Mouse (Mus musculus): ENCODE measurements around the gene 4931406C07Rik. TPM values are rescaled to one million over a fixed set of nuclear protein-coding genes. Genes with fewer than 3 reads are reported as not detected.

Gene 4931406C07Rik
- 11.6 and 15.4 TPM in 2 replicates for polyA plus RNA-seq (2015; fragmentation: Nextera tagmentation; extraction: Ambion mirVana)

DNA sequence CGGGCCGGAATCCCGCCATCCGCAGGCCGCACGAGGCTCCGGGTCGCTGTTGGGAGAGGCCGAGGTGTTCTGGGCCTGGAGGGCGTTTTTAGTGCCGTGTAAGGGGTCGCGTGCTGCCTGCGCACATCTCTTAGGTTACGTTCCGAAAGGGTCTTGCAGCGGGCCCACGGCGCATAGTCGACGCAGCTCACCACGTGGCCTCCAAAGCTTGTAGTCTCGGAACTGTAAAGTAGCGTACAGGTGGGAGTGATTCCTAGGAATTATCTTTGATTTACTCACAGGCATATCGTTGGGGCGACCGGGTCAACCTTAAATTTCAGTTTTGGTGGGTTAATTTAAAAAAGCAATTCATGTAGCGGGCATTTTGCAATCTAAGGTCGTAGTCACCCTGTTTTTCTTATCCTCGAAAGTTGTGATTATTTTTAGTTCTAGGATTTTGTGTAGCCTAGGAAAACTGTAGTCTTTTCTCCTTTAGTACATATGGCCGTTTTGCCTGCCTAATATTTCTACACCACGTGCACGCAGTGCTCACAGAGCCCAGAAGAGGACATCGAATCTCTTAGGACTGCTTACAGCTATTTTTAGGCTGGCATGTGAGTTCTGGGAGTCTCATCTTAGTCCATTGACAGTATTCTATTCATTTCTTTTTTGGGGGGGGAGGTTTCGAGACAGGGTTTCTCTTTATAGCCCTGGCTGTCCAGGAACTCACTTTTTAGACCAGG is at the start of gene 4931406C07Rik:
4931406C07Rik (minus strand) TSS at position 51 of the 722 bp plus-strand sequence.

DNA sequence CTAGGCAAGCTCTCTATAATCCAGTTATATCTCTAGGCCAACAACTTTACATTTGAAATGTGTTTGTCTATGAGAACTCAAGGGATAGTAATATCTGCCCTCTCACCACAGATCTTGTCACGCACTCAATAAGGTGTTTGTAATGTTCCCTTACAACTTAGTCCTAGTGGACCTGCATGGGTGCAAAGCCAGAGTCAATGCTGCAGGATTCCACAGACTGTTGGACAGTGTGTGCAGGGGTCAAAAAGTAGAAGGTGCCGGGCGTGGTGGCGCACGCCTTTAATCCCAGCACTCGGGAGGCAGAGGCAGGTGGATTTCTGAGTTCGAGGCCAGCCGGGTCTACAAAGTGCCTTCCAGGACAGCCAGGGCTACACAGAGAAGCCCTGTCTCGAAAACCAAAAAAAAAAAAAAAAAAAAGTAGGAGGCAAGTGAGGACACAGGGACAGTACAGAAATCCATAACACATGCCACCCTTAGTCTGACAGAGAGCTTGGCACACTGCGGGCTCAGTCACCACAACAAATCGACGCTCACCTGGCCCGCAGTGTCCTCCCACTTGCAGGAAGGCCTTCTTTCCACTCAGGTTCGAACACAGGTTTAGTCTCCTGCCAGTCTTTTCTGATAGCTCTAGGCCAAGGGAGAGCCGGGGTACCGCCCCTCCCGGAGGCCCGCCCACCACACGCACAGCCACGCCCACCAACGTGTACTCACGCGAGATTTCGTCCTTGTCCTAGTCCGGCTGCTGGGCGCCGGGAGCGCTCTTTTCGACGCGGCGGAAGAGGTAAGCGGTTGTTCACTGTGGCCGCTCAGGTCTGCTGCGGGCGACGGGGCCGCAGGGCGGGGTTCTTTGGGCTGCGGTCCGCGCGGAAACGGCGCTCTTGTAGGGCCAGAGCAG is 498 bp downstream of the 4931406C07Rik start, which contains the start of gene Taf1d:
Taf1d (plus strand) TSS at position 712 of the 895 bp plus-strand sequence.

DNA sequence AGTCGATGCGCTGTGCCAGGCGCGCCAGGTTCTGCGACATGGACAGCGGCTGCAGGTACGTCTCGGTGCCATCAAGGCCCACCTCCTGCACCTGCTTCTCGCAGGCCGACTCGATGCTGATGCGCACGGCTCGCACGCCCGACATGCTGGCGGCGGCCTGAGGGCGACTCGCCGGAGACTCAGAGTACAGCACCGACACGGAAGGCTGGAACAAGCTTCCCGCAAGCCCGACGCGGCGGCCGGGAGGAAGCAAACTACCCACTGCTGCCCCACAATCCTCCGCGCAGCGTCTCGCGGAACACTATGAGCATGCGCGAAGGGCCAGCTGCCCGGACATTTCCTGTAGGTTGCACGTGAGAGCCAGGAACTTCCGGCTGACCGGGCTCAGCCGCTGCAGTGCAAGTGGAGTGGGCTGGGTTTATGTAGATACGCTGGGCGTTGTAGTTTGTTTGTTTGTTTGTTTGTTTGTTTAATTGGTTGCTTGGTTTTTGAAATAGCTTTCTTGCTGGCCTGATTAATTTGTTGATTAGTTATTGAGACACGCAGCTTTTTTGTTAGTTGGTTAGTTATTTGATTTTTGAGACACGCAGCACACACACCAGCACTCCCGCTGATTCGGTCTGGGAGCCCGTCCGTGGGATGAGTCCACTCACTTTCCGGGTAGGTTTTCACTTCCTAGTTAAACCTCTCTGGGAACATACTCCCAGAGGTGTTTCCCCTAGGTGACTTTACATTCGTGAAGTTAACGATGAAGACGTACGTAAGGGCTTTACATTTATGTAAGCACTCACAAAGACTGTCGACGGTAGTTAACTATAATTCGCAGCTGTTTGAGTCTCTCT is 26.4 kb downstream of the 4931406C07Rik start, which contains the start of gene Med17:
Med17 (minus strand) TSS at position 283 of the 842 bp plus-strand sequence.

DNA sequence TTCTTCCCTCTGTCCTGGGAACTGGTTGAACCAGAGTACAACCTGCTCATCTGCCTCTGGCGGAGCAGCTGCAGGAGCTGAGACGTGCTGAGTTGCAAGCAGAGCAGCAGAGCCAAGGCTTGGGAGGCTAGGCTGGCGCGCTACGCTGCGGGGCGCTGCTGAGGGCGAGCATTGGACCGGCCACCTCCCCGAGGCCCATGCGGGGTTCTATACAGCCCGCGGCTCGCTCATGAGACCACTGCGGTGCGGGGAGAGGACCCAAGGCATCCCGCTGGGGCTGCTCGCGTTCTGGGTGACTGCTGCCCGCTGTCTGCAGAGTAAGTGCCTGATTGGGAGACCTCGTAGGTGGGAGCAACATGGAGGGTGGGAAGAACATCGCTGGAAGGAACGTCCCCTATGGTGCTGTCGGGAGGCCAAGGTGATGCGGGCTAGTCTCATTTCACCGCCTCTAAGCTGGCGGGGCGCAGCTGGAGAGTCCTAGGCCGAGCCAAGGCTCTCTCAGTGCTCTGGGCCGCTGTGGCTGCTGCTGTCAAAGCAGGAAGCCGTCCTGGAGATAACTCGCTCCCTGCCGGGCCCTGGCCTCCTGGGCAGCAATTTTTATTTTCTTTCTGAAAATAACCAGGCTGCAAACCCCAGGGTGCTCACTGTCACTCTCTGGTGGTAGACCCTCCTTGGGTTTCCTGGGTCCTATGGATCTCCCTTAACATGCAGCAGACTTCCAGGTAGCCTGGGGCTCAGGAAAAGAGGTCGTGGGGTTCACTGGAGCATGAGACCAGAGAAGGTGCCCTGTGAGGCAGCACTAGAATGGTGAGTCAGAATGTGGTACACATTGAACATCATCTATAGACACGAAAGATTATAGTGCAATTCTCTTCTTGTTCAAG is 67.0 kb downstream of the 4931406C07Rik start, which contains the start of gene Vstm5:
Vstm5 (plus strand) TSS at position 4 of the 884 bp plus-strand sequence.

Small RNA genes lying within 50 kb of the gene (microRNA-seq; reads per million reads assigned to microRNA genes)
- gene Gm49349 (ENCODE audit: borderline replicate concordance, insufficient number of aligned reads): not detected
- gene mmu-mir-7650 (ENCODE audit: borderline replicate concordance, insufficient number of aligned reads): not detected

Other genes with a start within 250 kb of the 4931406C07Rik start
- gene Hephl1, start 194.3 kb downstream of the 4931406C07Rik start, polyA plus RNA-seq (2015; fragmentation: Nextera tagmentation; extraction: Ambion mirVana): 0.04 TPM in 1 of 2 replicates, not detected in the other
- gene Vstm5, start 67.4 kb downstream of the 4931406C07Rik start, polyA plus RNA-seq (2015; fragmentation: Nextera tagmentation; extraction: Ambion mirVana): 1.9 and 2.4 TPM in 2 replicates
- gene Med17, start 26.5 kb downstream of the 4931406C07Rik start, polyA plus RNA-seq (2015; fragmentation: Nextera tagmentation; extraction: Ambion mirVana): 25.0 and 34.3 TPM in 2 replicates
- gene Taf1d, start 234 bp downstream of the 4931406C07Rik start, polyA plus RNA-seq (2015; fragmentation: Nextera tagmentation; extraction: Ambion mirVana): 62.6 and 83.9 TPM in 2 replicates
- 4.5 and 7.8 TPM in 2 replicates for gene Cep295, start 51.3 kb upstream of the 4931406C07Rik start, polyA plus RNA-seq (2015; fragmentation: Nextera tagmentation; extraction: Ambion mirVana)
- gene Smco4, start 187.0 kb upstream of the 4931406C07Rik start, polyA plus RNA-seq (2015; fragmentation: Nextera tagmentation; extraction: Ambion mirVana): 1.4 and 2.7 TPM in 2 replicates

Data from adrenal gland, postnatal 0 days (tissue).